Mouse (Mus musculus): ENCODE data around the gene Obsl1. TPM values are rescaled to one million over a fixed set of nuclear protein-coding genes. Genes with fewer than 3 reads are reported as not detected.

Obsl1 gene
- polyA plus RNA-seq, 1 experiment from 2014 or later: 48.0 TPM

DNA sequence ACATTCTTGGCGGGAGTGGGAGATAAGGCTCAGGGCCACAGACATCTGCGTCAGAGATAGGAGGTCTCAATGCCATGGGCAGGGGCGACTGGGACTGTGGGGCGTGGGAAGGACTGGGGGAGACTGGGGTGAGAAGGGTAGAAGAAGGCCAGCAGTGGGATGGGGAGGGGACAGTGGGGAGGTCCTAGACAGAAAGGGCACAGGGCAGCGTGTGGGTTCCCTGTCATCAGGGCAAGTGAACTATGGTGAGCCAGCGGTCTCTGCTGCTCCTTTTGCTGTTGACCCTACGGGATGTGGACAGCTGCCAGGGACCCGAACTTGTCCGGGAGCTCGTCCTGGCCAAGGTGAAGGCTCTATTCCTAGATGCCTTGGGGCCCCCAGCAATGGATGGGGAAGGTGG lies 754 bp upstream of the Obsl1 start, which contains the start of gene Inha:
TSS of gene Inha (plus strand) at position 72 of the 400 bp plus-strand sequence.
- H3K4me3 ChIP-seq (ENCODE audit: low read length): peak within 1 kb of the TSS; percentile 69
- peak within 1 kb of the TSS; percentile 96 for H3K4me2 ChIP-seq (ENCODE audit: low read depth, low read length)
- H3K9me3 ChIP-seq (ENCODE audit: control insufficient read depth, low read length): no peaks in the 10 kb centered on the region
- WGBS: 35% methylated on average over 10 of the region's 10 CpGs
- no peaks in the 10 kb centered on the region for H3K27me3 ChIP-seq (ENCODE audit: control insufficient read depth, insufficient read depth, low read depth, low read length)
- H3K4me1 ChIP-seq (replicated peaks; ENCODE audit: control insufficient read depth, insufficient read depth, low read length): peaks cover 13% of the 10 kb centered on the region
- ATAC-seq (ENCODE audit: low read depth): no peak
- peaks cover 4% of the 10 kb centered on the region for H3K36me3 ChIP-seq (ENCODE audit: control insufficient read depth, insufficient read depth, low read length)
- H3K27ac ChIP-seq (ENCODE audit: low read length): peak within 1 kb of the TSS; percentile 93
- H3K9ac ChIP-seq (ENCODE audit: low read length): peak within 1 kb of the TSS; percentile 99

DNA sequence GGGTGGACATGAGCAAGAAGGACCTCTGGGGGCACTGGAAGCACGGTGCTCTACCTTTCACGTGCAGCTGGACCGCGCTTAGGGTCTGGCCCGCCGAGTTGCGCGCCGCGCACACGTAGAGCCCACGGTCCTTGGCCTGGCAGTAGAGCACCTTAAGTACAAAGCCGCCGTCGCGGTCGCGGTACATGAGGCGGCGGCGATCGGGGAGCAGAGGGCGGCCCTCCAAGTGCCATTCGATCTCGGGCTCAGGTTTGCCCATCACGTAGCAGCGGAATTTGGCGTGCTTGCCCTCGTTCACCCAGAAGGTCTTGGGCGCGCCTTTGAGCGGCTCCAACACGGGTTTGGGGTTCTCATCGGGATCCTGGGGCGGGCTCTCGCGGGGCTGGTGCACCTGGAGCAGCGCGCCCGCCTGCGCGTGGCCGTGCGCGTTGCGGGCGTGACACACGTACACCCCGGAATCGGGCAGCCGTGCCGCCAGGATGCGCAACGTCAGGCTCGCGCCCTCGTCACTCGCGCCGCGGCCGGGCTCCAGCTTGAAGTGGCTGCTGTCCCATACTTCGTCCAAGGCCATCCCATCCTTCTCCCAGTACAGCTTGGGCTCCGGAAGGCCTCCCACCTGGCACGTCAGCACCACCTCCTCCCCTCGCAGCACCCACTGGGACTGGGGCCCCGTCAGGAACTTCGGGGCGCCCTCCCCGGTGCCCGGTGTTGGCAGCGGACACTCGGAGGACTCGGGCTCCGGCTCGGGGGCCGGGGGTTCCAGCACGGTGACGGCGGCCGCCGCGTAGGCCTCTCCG lies 895 bp downstream of the Obsl1 start:
- H3K9me3 ChIP-seq (ENCODE audit: control insufficient read depth, low read length): no peaks in the 10 kb centered on the region
- H3K36me3 ChIP-seq (ENCODE audit: control insufficient read depth, insufficient read depth, low read length): peaks cover 20% of the 10 kb centered on the region
- WGBS: under 1% methylated on average over 75 of the region's 84 CpGs
- H3K4me3 ChIP-seq (ENCODE audit: low read length): peak overlapping the region; percentile 69
- peak overlapping the region; percentile 99 for H3K9ac ChIP-seq (ENCODE audit: low read length)
- peaks cover 13% of the 10 kb centered on the region for H3K4me1 ChIP-seq (replicated peaks; ENCODE audit: control insufficient read depth, insufficient read depth, low read length)
- H3K27ac ChIP-seq (ENCODE audit: low read length): peak overlapping the region; percentile 93
- H3K27me3 ChIP-seq (ENCODE audit: control insufficient read depth, insufficient read depth, low read depth, low read length): no peaks in the 10 kb centered on the region
- H3K4me2 ChIP-seq (ENCODE audit: low read depth, low read length): peak overlapping the region; percentile 96
- peak; percentile 56 for ATAC-seq (ENCODE audit: low read depth)

DNA sequence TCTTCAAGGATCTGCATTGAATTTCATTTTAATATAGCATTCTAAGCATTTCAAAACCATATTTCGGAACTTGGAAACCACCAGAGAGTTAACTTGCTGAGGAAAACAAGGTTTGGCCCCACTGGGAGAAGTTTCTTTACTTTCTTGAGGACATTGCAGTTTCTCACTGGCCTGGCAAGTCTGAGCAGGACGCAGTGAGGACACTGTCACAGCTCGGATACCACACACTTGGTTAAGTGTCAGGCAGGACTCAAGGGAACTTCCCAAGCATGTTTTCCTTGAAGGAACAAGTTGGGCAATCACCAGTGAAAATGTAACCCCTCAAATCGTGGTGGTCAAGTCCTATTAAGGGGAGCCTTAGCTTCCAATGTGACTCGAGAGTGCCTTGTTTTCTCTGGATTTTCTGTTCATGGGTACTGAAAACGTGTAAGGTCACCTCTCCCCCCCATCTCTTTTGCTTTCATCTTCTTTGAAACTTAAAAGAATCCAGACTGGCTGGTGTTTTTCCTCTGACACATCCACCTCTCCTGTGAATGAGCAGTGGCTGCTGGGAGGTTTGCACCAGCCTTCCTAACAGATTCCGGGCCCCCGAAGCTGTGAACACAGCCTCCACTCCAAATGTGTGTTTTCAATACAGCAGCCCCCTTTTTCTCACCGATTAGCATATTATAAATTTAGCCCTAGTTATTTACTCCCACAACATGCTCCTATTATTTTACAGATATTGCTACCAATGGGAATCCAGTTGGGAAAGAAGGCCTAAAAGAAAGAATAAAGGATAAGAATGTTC lies 1.8 kb downstream of the Obsl1 start:
- Histone ChIP-seq H3K27me3 (ENCODE audit: control insufficient read depth, insufficient read depth, low read depth, low read length) (no peaks in the 10 kb centered on the region), H3K9me3 (ENCODE audit: control insufficient read depth, low read length) (no peaks in the 10 kb centered on the region), H3K4me3 (ENCODE audit: low read length) (peak overlapping the region; percentile 69), H3K27ac (ENCODE audit: low read length) (no peak overlapping the region), H3K9ac (ENCODE audit: low read length) (peak overlapping the region; percentile 99), H3K36me3 (ENCODE audit: control insufficient read depth, insufficient read depth, low read length) (peaks cover 25% of the 10 kb centered on the region), H3K4me1 (replicated peaks; ENCODE audit: control insufficient read depth, insufficient read depth, low read length) (peaks cover 13% of the 10 kb centered on the region), H3K4me2 (ENCODE audit: low read depth, low read length) (peak overlapping the region; percentile 96)
- ATAC-seq (ENCODE audit: low read depth): no peak
- 46% methylated on average over 9 of the region's 9 CpGs for WGBS

DNA sequence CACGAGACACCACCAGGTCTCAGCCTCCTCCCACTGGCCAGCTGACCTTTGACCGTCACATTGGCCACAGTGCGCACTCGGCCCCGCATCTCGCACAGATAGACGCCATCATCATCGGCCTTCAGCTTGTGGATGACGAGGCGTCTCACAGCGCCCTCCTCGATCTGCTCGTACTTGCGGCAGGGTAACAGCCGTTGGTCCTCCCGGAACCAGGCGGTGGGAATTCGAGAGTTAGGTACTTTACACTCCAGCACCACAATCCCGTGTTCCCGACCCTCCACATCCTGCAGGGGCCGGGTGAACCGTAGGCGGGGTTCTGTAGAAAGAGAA lies 2.6 kb downstream of the Obsl1 start:
- H3K27me3 ChIP-seq (ENCODE audit: control insufficient read depth, insufficient read depth, low read depth, low read length): no peaks in the 10 kb centered on the region
- H3K27ac ChIP-seq (ENCODE audit: low read length): no peak overlapping the region
- peak overlapping the region; percentile 96 for H3K4me2 ChIP-seq (ENCODE audit: low read depth, low read length)
- 70% methylated on average over 23 of the region's 23 CpGs for WGBS
- peaks cover 13% of the 10 kb centered on the region for H3K4me1 ChIP-seq (replicated peaks; ENCODE audit: control insufficient read depth, insufficient read depth, low read length)
- no peak for ATAC-seq (ENCODE audit: low read depth)
- peak overlapping the region; percentile 33; the same call in 1 of the 2 replicates for H3K9ac ChIP-seq (ENCODE audit: low read length)
- peak overlapping the region; percentile 7; the same call in 1 of the 2 replicates for H3K4me3 ChIP-seq (ENCODE audit: low read length)
- H3K9me3 ChIP-seq (ENCODE audit: control insufficient read depth, low read length): no peaks in the 10 kb centered on the region
- H3K36me3 ChIP-seq (ENCODE audit: control insufficient read depth, insufficient read depth, low read length): peaks cover 28% of the 10 kb centered on the region

GRCm38 (mm10) chr1:75502945-75503650 lies 3.2 kb downstream of the Obsl1 start:
- no peak overlapping the region for H3K27ac ChIP-seq (ENCODE audit: low read length)
- H3K4me3 ChIP-seq (ENCODE audit: low read length): no peak overlapping the region
- no peak overlapping the region for H3K9ac ChIP-seq (ENCODE audit: low read length)
- H3K4me1 ChIP-seq (replicated peaks; ENCODE audit: control insufficient read depth, insufficient read depth, low read length): peaks cover 13% of the 10 kb centered on the region
- no peak for ATAC-seq (ENCODE audit: low read depth)
- H3K27me3 ChIP-seq (ENCODE audit: control insufficient read depth, insufficient read depth, low read depth, low read length): no peaks in the 10 kb centered on the region
- H3K9me3 ChIP-seq (ENCODE audit: control insufficient read depth, low read length): no peaks in the 10 kb centered on the region
- WGBS: 81% methylated on average over 24 of the region's 25 CpGs
- no peak overlapping the region for H3K4me2 ChIP-seq (ENCODE audit: low read depth, low read length)
- peaks cover 33% of the 10 kb centered on the region for H3K36me3 ChIP-seq (ENCODE audit: control insufficient read depth, insufficient read depth, low read length)

- Histone ChIP-seq H3K36me3 (ENCODE audit: control insufficient read depth, insufficient read depth, low read length) (peaks cover 43% of the 10 kb centered on the region), H3K4me2 (ENCODE audit: low read depth, low read length) (no peak overlapping the region), H3K27ac (ENCODE audit: low read length) (no peak overlapping the region), H3K9ac (ENCODE audit: low read length) (no peak overlapping the region), H3K9me3 (ENCODE audit: control insufficient read depth, low read length) (no peaks in the 10 kb centered on the region), H3K27me3 (ENCODE audit: control insufficient read depth, insufficient read depth, low read depth, low read length) (no peaks in the 10 kb centered on the region), H3K4me3 (ENCODE audit: low read length) (no peak overlapping the region), H3K4me1 (replicated peaks; ENCODE audit: control insufficient read depth, insufficient read depth, low read length) (peaks cover 13% of the 10 kb centered on the region)
- no peak for ATAC-seq (ENCODE audit: low read depth)
- 91% methylated on average over 9 of the region's 9 CpGs for whole genome bisulfite sequencing
Observed at GRCm38 (mm10) chr1:75501905-75502304, 4.3 kb downstream of the Obsl1 start.

DNA sequence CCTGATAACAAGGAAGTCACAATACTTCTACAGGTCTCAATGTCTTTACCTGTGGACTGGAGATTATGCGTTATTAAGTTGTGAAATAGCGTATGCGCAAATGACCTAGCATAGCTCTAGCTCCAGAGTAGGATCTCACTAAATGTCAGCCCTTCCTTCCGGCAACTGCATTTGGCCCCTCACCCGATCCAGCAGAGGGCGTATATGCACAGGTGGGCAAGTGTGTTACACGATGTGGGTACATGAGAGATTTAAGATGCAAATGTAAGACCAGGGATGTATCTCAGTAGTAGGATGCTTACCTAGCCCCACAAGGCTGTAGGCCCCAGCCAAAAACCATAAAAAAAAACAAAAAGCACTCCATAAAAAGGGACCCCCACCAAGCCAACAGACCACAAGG lies 6.8 kb downstream of the Obsl1 start:
- WGBS: 77% methylated on average over 7 of the region's 7 CpGs
- H3K4me2 ChIP-seq (ENCODE audit: low read depth, low read length): no peak overlapping the region
- peaks cover 10% of the 10 kb centered on the region for H3K4me1 ChIP-seq (replicated peaks; ENCODE audit: control insufficient read depth, insufficient read depth, low read length)
- no peaks in the 10 kb centered on the region for H3K27me3 ChIP-seq (ENCODE audit: control insufficient read depth, insufficient read depth, low read depth, low read length)
- no peak overlapping the region for H3K4me3 ChIP-seq (ENCODE audit: low read length)
- H3K9me3 ChIP-seq (ENCODE audit: control insufficient read depth, low read length): no peaks in the 10 kb centered on the region
- no peak for ATAC-seq (ENCODE audit: low read depth)
- peaks cover 53% of the 10 kb centered on the region for H3K36me3 ChIP-seq (ENCODE audit: control insufficient read depth, insufficient read depth, low read length)
- no peak overlapping the region for H3K27ac ChIP-seq (ENCODE audit: low read length)
- H3K9ac ChIP-seq (ENCODE audit: low read length): no peak overlapping the region

- no peak overlapping the region for H3K27ac ChIP-seq (ENCODE audit: low read length)
- peaks cover 4% of the 10 kb centered on the region for H3K4me1 ChIP-seq (replicated peaks; ENCODE audit: control insufficient read depth, insufficient read depth, low read length)
- no peak overlapping the region for H3K9ac ChIP-seq (ENCODE audit: low read length)
- no peaks in the 10 kb centered on the region for H3K27me3 ChIP-seq (ENCODE audit: control insufficient read depth, insufficient read depth, low read depth, low read length)
- no peak overlapping the region for H3K4me2 ChIP-seq (ENCODE audit: low read depth, low read length)
- H3K36me3 ChIP-seq (ENCODE audit: control insufficient read depth, insufficient read depth, low read length): peaks cover 53% of the 10 kb centered on the region
- no peak overlapping the region for H3K4me3 ChIP-seq (ENCODE audit: low read length)
- 87% methylated on average over 4 of the region's 4 CpGs for WGBS
- no peaks in the 10 kb centered on the region for H3K9me3 ChIP-seq (ENCODE audit: control insufficient read depth, low read length)
- ATAC-seq (ENCODE audit: low read depth): no peak
Observed at GRCm38 (mm10) chr1:75498897-75499296, 7.4 kb downstream of the Obsl1 start.

Measured in lung, embryonic 16.5 days (tissue).